Mouse (Mus musculus): ENCODE measurements around the gene Olfr373. TPM values are rescaled to one million over a fixed set of nuclear protein-coding genes. Genes with fewer than 3 reads are reported as not detected.

Gene Olfr373
- polyA plus RNA-seq, 1 experiment from 2014 or later: not detected

GRCm38 (mm10) chr8:72147266-72147665 lies 64.3 kb downstream of the Olfr373 start:
- no peak overlapping the region for H3K4me3 ChIP-seq (ENCODE audit: low read depth, low read length)
- WGBS: 89% methylated on average over 2 of the region's 2 CpGs
- no peak overlapping the region for H3K4me2 ChIP-seq (ENCODE audit: low read depth, low read length, severe bottlenecking)
- H3K4me1 ChIP-seq (replicated peaks; ENCODE audit: control insufficient read depth, insufficient read depth, low read length): no peaks in the 10 kb centered on the region
- DNase-seq (ENCODE audit: low spot score) (no peak), ATAC-seq (replicated peaks; ENCODE audit: low FRiP score) (no peak)
- peaks cover 15% of the 10 kb centered on the region; the same call in 1 of the 2 replicates for H3K36me3 ChIP-seq (ENCODE audit: control insufficient read depth, insufficient read depth, low read length)
- no peak overlapping the region for H3K27ac ChIP-seq (ENCODE audit: low read depth, low read length)
- no peaks in the 10 kb centered on the region for H3K9me3 ChIP-seq (ENCODE audit: control insufficient read depth, low read length)
- no peak overlapping the region for H3K9ac ChIP-seq (ENCODE audit: low read length)
- no peaks in the 10 kb centered on the region for H3K27me3 ChIP-seq (ENCODE audit: control insufficient read depth, insufficient read depth, low read length)

- Histone ChIP-seq H3K9me3 (ENCODE audit: control insufficient read depth, low read length) (no peaks in the 10 kb centered on the region), H3K9ac (ENCODE audit: low read length) (no peak overlapping the region), H3K4me3 (ENCODE audit: low read depth, low read length) (no peak overlapping the region), H3K27ac (ENCODE audit: low read depth, low read length) (no peak overlapping the region), H3K36me3 (ENCODE audit: control insufficient read depth, insufficient read depth, low read length) (peaks cover 15% of the 10 kb centered on the region; the same call in 1 of the 2 replicates), H3K4me2 (ENCODE audit: low read depth, low read length, severe bottlenecking) (no peak overlapping the region), H3K4me1 (replicated peaks; ENCODE audit: control insufficient read depth, insufficient read depth, low read length) (no peaks in the 10 kb centered on the region), H3K27me3 (ENCODE audit: control insufficient read depth, insufficient read depth, low read length) (no peaks in the 10 kb centered on the region)
- DNase-seq (ENCODE audit: low spot score): no peak
- ATAC-seq (replicated peaks; ENCODE audit: low FRiP score): no peak
- WGBS: 90% methylated on average over 1 of the region's 1 CpGs
Measured at GRCm38 (mm10) chr8:72149056-72149455, 66.1 kb downstream of the Olfr373 start.

- WGBS: 89% methylated on average over 3 of the region's 3 CpGs
- Histone ChIP-seq H3K27ac (ENCODE audit: low read depth, low read length) (no peak overlapping the region), H3K4me3 (ENCODE audit: low read depth, low read length) (no peak overlapping the region), H3K9me3 (ENCODE audit: control insufficient read depth, low read length) (no peaks in the 10 kb centered on the region), H3K9ac (ENCODE audit: low read length) (no peak overlapping the region), H3K4me2 (ENCODE audit: low read depth, low read length, severe bottlenecking) (no peak overlapping the region), H3K27me3 (ENCODE audit: control insufficient read depth, insufficient read depth, low read length) (no peaks in the 10 kb centered on the region), H3K4me1 (replicated peaks; ENCODE audit: control insufficient read depth, insufficient read depth, low read length) (no peaks in the 10 kb centered on the region), H3K36me3 (ENCODE audit: control insufficient read depth, insufficient read depth, low read length) (peaks cover 4% of the 10 kb centered on the region; the same call in 1 of the 2 replicates)
- no peak for ATAC-seq (replicated peaks; ENCODE audit: low FRiP score)
- no peak for DNase-seq (ENCODE audit: low spot score)
Measured at GRCm38 (mm10) chr8:72151418-72152078, 68.6 kb downstream of the Olfr373 start.

Other genes starting within 250 kb of the Olfr373 start
- gene Zfp709, start 201.2 kb upstream of the Olfr373 start, polyA plus RNA-seq (2014; fragmentation: Nextera tagmentation; extraction: Ambion mirVana): 5.8 and 6.2 TPM in 2 replicates
- 9.5 and 9.7 TPM in 2 replicates for gene Zfp882, start 174.6 kb upstream of the Olfr373 start, polyA plus RNA-seq (2014; fragmentation: Nextera tagmentation; extraction: Ambion mirVana)
- gene Zfp617, start 174.5 kb upstream of the Olfr373 start, polyA plus RNA-seq (2014; fragmentation: Nextera tagmentation; extraction: Ambion mirVana): 39.6 and 40.5 TPM in 2 replicates
- 29.0 and 31.2 TPM in 2 replicates for gene Zfp961, start 132.1 kb upstream of the Olfr373 start, polyA plus RNA-seq (2014; fragmentation: Nextera tagmentation; extraction: Ambion mirVana)
- 0.68 and 0.81 TPM in 2 replicates for gene Cyp4f18, start 73.6 kb upstream of the Olfr373 start, polyA plus RNA-seq (2014; fragmentation: Nextera tagmentation; extraction: Ambion mirVana)
- gene Olfr372, start 42.0 kb upstream of the Olfr373 start, polyA plus RNA-seq (2014; fragmentation: Nextera tagmentation; extraction: Ambion mirVana): not detected in 2 replicates
- not detected in 2 replicates for gene Olfr374, start 23.9 kb downstream of the Olfr373 start, polyA plus RNA-seq (2014; fragmentation: Nextera tagmentation; extraction: Ambion mirVana)
- 539 and 557 TPM in 2 replicates for gene Tpm4, start 51.8 kb downstream of the Olfr373 start, polyA plus RNA-seq (2014; fragmentation: Nextera tagmentation; extraction: Ambion mirVana)
- gene Rab8a, start 78.0 kb downstream of the Olfr373 start, polyA plus RNA-seq (2014; fragmentation: Nextera tagmentation; extraction: Ambion mirVana): 90.5 and 110 TPM in 2 replicates
- gene Hsh2d, start 106.5 kb downstream of the Olfr373 start, polyA plus RNA-seq (2014; fragmentation: Nextera tagmentation; extraction: Ambion mirVana): not detected in 2 replicates
- gene Cib3, start 129.7 kb downstream of the Olfr373 start, polyA plus RNA-seq (2014; fragmentation: Nextera tagmentation; extraction: Ambion mirVana): 0.25 TPM in 1 of 2 replicates, not detected in the other
- gene Gm11034, start 130.5 kb downstream of the Olfr373 start, polyA plus RNA-seq (2014; fragmentation: Nextera tagmentation; extraction: Ambion mirVana): not detected in 2 replicates
- gene Fam32a, start 136.6 kb downstream of the Olfr373 start, polyA plus RNA-seq (2014; fragmentation: Nextera tagmentation; extraction: Ambion mirVana): 74.2 and 76.0 TPM in 2 replicates
- 173 and 190 TPM in 2 replicates for gene Ap1m1, start 156.8 kb downstream of the Olfr373 start, polyA plus RNA-seq (2014; fragmentation: Nextera tagmentation; extraction: Ambion mirVana)
- 45.4 and 48.2 TPM in 2 replicates for gene Gm10282, start 222.1 kb downstream of the Olfr373 start, polyA plus RNA-seq (2014; fragmentation: Nextera tagmentation; extraction: Ambion mirVana)
- 4.7 and 5.4 TPM in 2 replicates for gene Klf2, start 235.9 kb downstream of the Olfr373 start, polyA plus RNA-seq (2014; fragmentation: Nextera tagmentation; extraction: Ambion mirVana)

All from forebrain, embryonic 11.5 days (tissue).